Mouse (Mus musculus): ENCODE results near the gene Evi2a.

Evi2a gene

GRCm38 (mm10) chr11:79530333-79530761 is at the start of gene Evi2a, which contains the start of gene Evi2:
TSS of gene Evi2a (minus strand) at chr11:79530609.
TSS of gene Evi2 (minus strand) at chr11:79530589.
- DNase-seq: no peak

- DNase-seq: peak; percentile 58
Observed at GRCm38 (mm10) chr11:79577741-79578140, 47.3 kb upstream of the Evi2a start.

GRCm38 (mm10) chr11:79575383-79576073 is 45.1 kb upstream of the Evi2a start:
- DNase-seq: no peak

- no peak for DNase-seq
Observed at GRCm38 (mm10) chr11:79573836-79574235, 43.4 kb upstream of the Evi2a start.

GRCm38 (mm10) chr11:79570319-79570718 is 39.9 kb upstream of the Evi2a start:
- no peak for DNase-seq

- DNase-seq: no peak
Observed at GRCm38 (mm10) chr11:79568197-79568911, 37.9 kb upstream of the Evi2a start.

GRCm38 (mm10) chr11:79566947-79567346 is 36.5 kb upstream of the Evi2a start:
- no peak for DNase-seq

GRCm38 (mm10) chr11:79563493-79563892 is 33.1 kb upstream of the Evi2a start:
- DNase-seq: no peak

- no peak for DNase-seq
Observed at GRCm38 (mm10) chr11:79560536-79560935, 30.1 kb upstream of the Evi2a start.

GRCm38 (mm10) chr11:79552622-79553021 is 22.2 kb upstream of the Evi2a start:
- DNase-seq: no peak

GRCm38 (mm10) chr11:79536293-79536692 is 5.9 kb upstream of the Evi2a start:
- no peak for DNase-seq

- DNase-seq: no peak
Observed at GRCm38 (mm10) chr11:79535554-79535953, 5.1 kb upstream of the Evi2a start.

GRCm38 (mm10) chr11:79533950-79534690 is 3.7 kb upstream of the Evi2a start:
- DNase-seq: no peak

GRCm38 (mm10) chr11:79533311-79533710 is 2.9 kb upstream of the Evi2a start:
- no peak for DNase-seq

- DNase-seq: no peak
Observed at GRCm38 (mm10) chr11:79531485-79531884, 1.1 kb upstream of the Evi2a start.

- no peak for DNase-seq
Observed at GRCm38 (mm10) chr11:79530774-79531173, 365 bp upstream of the Evi2a start.

GRCm38 (mm10) chr11:79529736-79530135 is 673 bp downstream of the Evi2a start:
- no peak for DNase-seq

- DNase-seq: no peak
Observed at GRCm38 (mm10) chr11:79529226-79529625, 1.2 kb downstream of the Evi2a start.

- no peak for DNase-seq
Observed at GRCm38 (mm10) chr11:79528601-79529000, 1.8 kb downstream of the Evi2a start.

- no peak for DNase-seq
Observed at GRCm38 (mm10) chr11:79527739-79528384, 2.5 kb downstream of the Evi2a start.

- DNase-seq: no peak
Observed at GRCm38 (mm10) chr11:79527015-79527738, 3.2 kb downstream of the Evi2a start.

- no peak for DNase-seq
Observed at GRCm38 (mm10) chr11:79526549-79526948, 3.9 kb downstream of the Evi2a start.

- no peak for DNase-seq
Observed at GRCm38 (mm10) chr11:79524310-79524575, 6.2 kb downstream of the Evi2a start.
